Mouse (Mus musculus): ENCODE data around the gene Uimc1. TPM values are rescaled to one million over a fixed set of nuclear protein-coding genes. Genes with fewer than 3 reads are reported as not detected.

Gene Uimc1
- polyA plus RNA-seq, 1 experiment from 2014 or later: 22.0 TPM

- H3K4me2 ChIP-seq (ENCODE audit: low read depth, low read length): no peak overlapping the region
- no peaks in the 10 kb centered on the region for H3K36me3 ChIP-seq (ENCODE audit: control insufficient read depth, insufficient read depth, low read length)
- H3K9me3 ChIP-seq (replicated peaks; ENCODE audit: control insufficient read depth, low read length): no peaks in the 10 kb centered on the region
- no peak overlapping the region for H3K4me3 ChIP-seq (replicated peaks; ENCODE audit: low read length)
- ATAC-seq (ENCODE audit: insufficient read depth, low FRiP score): no peak
- H3K27ac ChIP-seq (ENCODE audit: low read length): no peak overlapping the region
- no peak overlapping the region for H3K9ac ChIP-seq (ENCODE audit: low read length)
- 48% methylated on average over 7 of the region's 7 CpGs for WGBS
- H3K4me1 ChIP-seq (ENCODE audit: control insufficient read depth, insufficient read depth, low read length): no peaks in the 10 kb centered on the region
- H3K27me3 ChIP-seq (ENCODE audit: control insufficient read depth, insufficient read depth, low read length): no peaks in the 10 kb centered on the region
These were observed 30.4 kb downstream of the Uimc1 start for GRCm38 (mm10) chr13:55069719-55070118.

- WGBS: 67% methylated on average over 2 of the region's 2 CpGs
These were observed 36.8 kb downstream of the Uimc1 start for GRCm38 (mm10) chr13:55063276-55063675.

GRCm38 (mm10) chr13:55058042-55058441 is 42.1 kb downstream of the Uimc1 start:
- Histone ChIP-seq H3K4me3 (replicated peaks; ENCODE audit: low read length) (no peak overlapping the region), H3K36me3 (ENCODE audit: control insufficient read depth, insufficient read depth, low read length) (0 out of 2 replicates have a peak, but pooled peaks cover 2% of the 10 kb centered on the region), H3K27me3 (ENCODE audit: control insufficient read depth, insufficient read depth, low read length) (no peaks in the 10 kb centered on the region), H3K27ac (ENCODE audit: low read length) (no peak overlapping the region), H3K4me2 (ENCODE audit: low read depth, low read length) (no peak overlapping the region), H3K9me3 (replicated peaks; ENCODE audit: control insufficient read depth, low read length) (no peaks in the 10 kb centered on the region), H3K4me1 (ENCODE audit: control insufficient read depth, insufficient read depth, low read length) (no peaks in the 10 kb centered on the region), H3K9ac (ENCODE audit: low read length) (no peak overlapping the region)
- WGBS: 94% methylated on average over 2 of the region's 2 CpGs
- ATAC-seq (ENCODE audit: insufficient read depth, low FRiP score): no peak

More at GRCm38 (mm10) chr13:55063276-55063675, 36.8 kb downstream of the Uimc1 start:
- Histone ChIP-seq H3K9ac (ENCODE audit: low read length) (no peak overlapping the region), H3K9me3 (replicated peaks; ENCODE audit: control insufficient read depth, low read length) (no peaks in the 10 kb centered on the region), H3K36me3 (ENCODE audit: control insufficient read depth, insufficient read depth, low read length) (no peaks in the 10 kb centered on the region), H3K4me1 (ENCODE audit: control insufficient read depth, insufficient read depth, low read length) (no peaks in the 10 kb centered on the region), H3K27ac (ENCODE audit: low read length) (no peak overlapping the region), H3K4me3 (replicated peaks; ENCODE audit: low read length) (no peak overlapping the region), H3K27me3 (ENCODE audit: control insufficient read depth, insufficient read depth, low read length) (no peaks in the 10 kb centered on the region), H3K4me2 (ENCODE audit: low read depth, low read length) (no peak overlapping the region)
- ATAC-seq (ENCODE audit: insufficient read depth, low FRiP score): no peak

- Histone ChIP-seq H3K9me3 (replicated peaks; ENCODE audit: control insufficient read depth, low read length) (no peaks in the 10 kb centered on the region), H3K27me3 (ENCODE audit: control insufficient read depth, insufficient read depth, low read length) (no peaks in the 10 kb centered on the region), H3K4me1 (ENCODE audit: control insufficient read depth, insufficient read depth, low read length) (no peaks in the 10 kb centered on the region), H3K36me3 (ENCODE audit: control insufficient read depth, insufficient read depth, low read length) (0 out of 2 replicates have a peak, but pooled peaks cover 3% of the 10 kb centered on the region), H3K4me2 (ENCODE audit: low read depth, low read length) (no peak overlapping the region), H3K9ac (ENCODE audit: low read length) (no peak overlapping the region), H3K4me3 (replicated peaks; ENCODE audit: low read length) (no peak overlapping the region), H3K27ac (ENCODE audit: low read length) (no peak overlapping the region)
- ATAC-seq (ENCODE audit: insufficient read depth, low FRiP score): no peak
- WGBS: 81% methylated on average over 3 of the region's 3 CpGs
These were observed 52.4 kb downstream of the Uimc1 start for GRCm38 (mm10) chr13:55047706-55048105.

- Histone ChIP-seq H3K27me3 (ENCODE audit: control insufficient read depth, insufficient read depth, low read length) (no peaks in the 10 kb centered on the region), H3K27ac (ENCODE audit: low read length) (no peak overlapping the region), H3K4me3 (replicated peaks; ENCODE audit: low read length) (no peak overlapping the region), H3K9me3 (replicated peaks; ENCODE audit: control insufficient read depth, low read length) (no peaks in the 10 kb centered on the region), H3K9ac (ENCODE audit: low read length) (no peak overlapping the region), H3K36me3 (ENCODE audit: control insufficient read depth, insufficient read depth, low read length) (peaks cover 7% of the 10 kb centered on the region; the same call in 1 of the 2 replicates), H3K4me1 (ENCODE audit: control insufficient read depth, insufficient read depth, low read length) (no peaks in the 10 kb centered on the region), H3K4me2 (ENCODE audit: low read depth, low read length) (no peak overlapping the region)
- WGBS: 95% methylated on average over 2 of the region's 2 CpGs
- no peak for ATAC-seq (ENCODE audit: insufficient read depth, low FRiP score)
These were observed 60.1 kb downstream of the Uimc1 start for GRCm38 (mm10) chr13:55040016-55040415.

- H3K9me3 ChIP-seq (replicated peaks; ENCODE audit: control insufficient read depth, low read length): no peaks in the 10 kb centered on the region
- no peaks in the 10 kb centered on the region for H3K27me3 ChIP-seq (ENCODE audit: control insufficient read depth, insufficient read depth, low read length)
- no peaks in the 10 kb centered on the region for H3K4me1 ChIP-seq (ENCODE audit: control insufficient read depth, insufficient read depth, low read length)
- no peak overlapping the region for H3K4me2 ChIP-seq (ENCODE audit: low read depth, low read length)
- 83% methylated on average over 2 of the region's 2 CpGs for WGBS
- no peaks in the 10 kb centered on the region for H3K36me3 ChIP-seq (ENCODE audit: control insufficient read depth, insufficient read depth, low read length)
- no peak overlapping the region for H3K27ac ChIP-seq (ENCODE audit: low read length)
- no peak overlapping the region for H3K4me3 ChIP-seq (replicated peaks; ENCODE audit: low read length)
- no peak overlapping the region for H3K9ac ChIP-seq (ENCODE audit: low read length)
- ATAC-seq (ENCODE audit: insufficient read depth, low FRiP score): no peak
These were observed 75.9 kb downstream of the Uimc1 start for GRCm38 (mm10) chr13:55024215-55024614.

- H3K36me3 ChIP-seq (ENCODE audit: control insufficient read depth, insufficient read depth, low read length): no peaks in the 10 kb centered on the region
- H3K4me1 ChIP-seq (ENCODE audit: control insufficient read depth, insufficient read depth, low read length): no peaks in the 10 kb centered on the region
- H3K9ac ChIP-seq (ENCODE audit: low read length): no peak overlapping the region
- no peak overlapping the region for H3K4me3 ChIP-seq (replicated peaks; ENCODE audit: low read length)
- 64% methylated on average over 9 of the region's 9 CpGs for WGBS
- 0 out of 2 replicates have a peak overlapping the region, but pooled peaks have one; percentile 15 for H3K27ac ChIP-seq (ENCODE audit: low read length)
- H3K27me3 ChIP-seq (ENCODE audit: control insufficient read depth, insufficient read depth, low read length): no peaks in the 10 kb centered on the region
- H3K4me2 ChIP-seq (ENCODE audit: low read depth, low read length): no peak overlapping the region
- no peak for ATAC-seq (ENCODE audit: insufficient read depth, low FRiP score)
- H3K9me3 ChIP-seq (replicated peaks; ENCODE audit: control insufficient read depth, low read length): no peaks in the 10 kb centered on the region
These were observed 77.4 kb downstream of the Uimc1 start for GRCm38 (mm10) chr13:55022715-55023114.

GRCm38 (mm10) chr13:55022256-55022655 is 77.8 kb downstream of the Uimc1 start:
- Histone ChIP-seq H3K4me3 (replicated peaks; ENCODE audit: low read length) (no peak overlapping the region), H3K9ac (ENCODE audit: low read length) (no peak overlapping the region), H3K27ac (ENCODE audit: low read length) (no peak overlapping the region), H3K4me2 (ENCODE audit: low read depth, low read length) (no peak overlapping the region), H3K27me3 (ENCODE audit: control insufficient read depth, insufficient read depth, low read length) (no peaks in the 10 kb centered on the region), H3K36me3 (ENCODE audit: control insufficient read depth, insufficient read depth, low read length) (no peaks in the 10 kb centered on the region), H3K9me3 (replicated peaks; ENCODE audit: control insufficient read depth, low read length) (no peaks in the 10 kb centered on the region), H3K4me1 (ENCODE audit: control insufficient read depth, insufficient read depth, low read length) (no peaks in the 10 kb centered on the region)
- no peak for ATAC-seq (ENCODE audit: insufficient read depth, low FRiP score)
- WGBS: 64% methylated on average over 4 of the region's 4 CpGs

- ATAC-seq (ENCODE audit: insufficient read depth, low FRiP score): no peak
- no peaks in the 10 kb centered on the region for H3K27me3 ChIP-seq (ENCODE audit: control insufficient read depth, insufficient read depth, low read length)
- H3K4me1 ChIP-seq (ENCODE audit: control insufficient read depth, insufficient read depth, low read length): no peaks in the 10 kb centered on the region
- 86% methylated on average over 13 of the region's 13 CpGs for WGBS
- H3K9ac ChIP-seq (ENCODE audit: low read length): no peak within 1 kb of the TSS
- no peaks in the 10 kb centered on the region for H3K36me3 ChIP-seq (ENCODE audit: control insufficient read depth, insufficient read depth, low read length)
- no peak within 1 kb of the TSS for H3K4me2 ChIP-seq (ENCODE audit: low read depth, low read length)
- no peak within 1 kb of the TSS for H3K4me3 ChIP-seq (replicated peaks; ENCODE audit: low read length)
- H3K27ac ChIP-seq (ENCODE audit: low read length): no peak within 1 kb of the TSS
- H3K9me3 ChIP-seq (replicated peaks; ENCODE audit: control insufficient read depth, low read length): no peaks in the 10 kb centered on the region
These were observed 78.8 kb downstream of the Uimc1 start, which contains the start of gene Hk3 for GRCm38 (mm10) chr13:55021194-55021779. Gene Hk3, minus strand, starts transcription at chr13:55021385.

All from stomach, embryonic 16.5 days (tissue).